Mouse (Mus musculus): Measurements from ENCODE around the gene Vmn1r222. TPM values are rescaled to one million over a fixed set of nuclear protein-coding genes. Genes with fewer than 3 reads are reported as not detected.

The Vmn1r222 gene
- polyA plus RNA-seq, 2 experiments = not detected

GRCm38 (mm10) chr13:23187875-23188274 is 47.9 kb downstream of the Vmn1r222 start, which contains the start of gene Vmn1r220:
Gene Vmn1r220 (minus strand): TSS chr13:23187975.
- no peak for TF ChIP-seq POLR2A (IDR thresholded peaks at IDR 0.05; ENCODE audit: borderline replicate concordance, extremely low read depth, insufficient read depth, insufficient read length)
- Histone ChIP-seq H3K9me3 (ENCODE audit: control insufficient read depth, low read length) (no peaks in the 10 kb centered on the region), H3K4me3 (replicated peaks; ENCODE audit: low read length) (no peak within 1 kb of the TSS), H3K27ac (replicated peaks; ENCODE audit: low read depth, low read length) (no peak within 1 kb of the TSS), H3K27me3 (ENCODE audit: control insufficient read depth, insufficient read depth, low read length) (no peaks in the 10 kb centered on the region), H3K36me3 (ENCODE audit: control insufficient read depth, insufficient read depth, low read length) (no peaks in the 10 kb centered on the region), H3K4me1 (ENCODE audit: control insufficient read depth, insufficient read depth, low read length) (no peaks in the 10 kb centered on the region), H3K9ac (ENCODE audit: low read depth, low read length, severe bottlenecking) (no peak within 1 kb of the TSS), H3K4me2 (replicated peaks; ENCODE audit: low read depth, low read length, severe bottlenecking) (no peak within 1 kb of the TSS)
- WGBS = 77% methylated on average over 2 of the region's 2 CpGs
- DNase-seq (ENCODE audit: low spot score) (no peak), ATAC-seq (ENCODE audit: low FRiP score, low read depth) (no peak)

Other genes with a start within 250 kb of the Vmn1r222 start
- gene Vmn1r213, start 228.3 kb downstream of the Vmn1r222 start, polyA plus RNA-seq (2012; rRNA removed) = not detected in 2 replicates
- gene Vmn1r213, start 228.3 kb downstream of the Vmn1r222 start, polyA plus RNA-seq (2014; fragmentation: Nextera tagmentation; extraction: Ambion mirVana) = not detected in 2 replicates
- not detected in 2 replicates for gene Vmn1r214, start 205.5 kb downstream of the Vmn1r222 start, polyA plus RNA-seq (2012; rRNA removed)
- gene Vmn1r214, start 205.5 kb downstream of the Vmn1r222 start, polyA plus RNA-seq (2014; fragmentation: Nextera tagmentation; extraction: Ambion mirVana) = not detected in 2 replicates
- not detected in 2 replicates for gene Vmn1r215, start 167.9 kb downstream of the Vmn1r222 start, polyA plus RNA-seq (2012; rRNA removed)
- gene Vmn1r215, start 167.9 kb downstream of the Vmn1r222 start, polyA plus RNA-seq (2014; fragmentation: Nextera tagmentation; extraction: Ambion mirVana) = not detected in 2 replicates
- gene Vmn1r217, start 117.7 kb downstream of the Vmn1r222 start, polyA plus RNA-seq (2012; rRNA removed) = not detected in 2 replicates
- not detected in 2 replicates for gene Vmn1r217, start 117.7 kb downstream of the Vmn1r222 start, polyA plus RNA-seq (2014; fragmentation: Nextera tagmentation; extraction: Ambion mirVana)
- not detected in 2 replicates for gene Vmn1r218, start 102.8 kb downstream of the Vmn1r222 start, polyA plus RNA-seq (2012; rRNA removed)
- not detected in 2 replicates for gene Vmn1r218, start 102.8 kb downstream of the Vmn1r222 start, polyA plus RNA-seq (2014; fragmentation: Nextera tagmentation; extraction: Ambion mirVana)
- gene Vmn1r219, start 76.6 kb downstream of the Vmn1r222 start, polyA plus RNA-seq (2012; rRNA removed) = not detected in 2 replicates
- gene Vmn1r219, start 76.6 kb downstream of the Vmn1r222 start, polyA plus RNA-seq (2014; fragmentation: Nextera tagmentation; extraction: Ambion mirVana) = not detected in 2 replicates
- not detected in 2 replicates for gene Vmn1r220, start 48.0 kb downstream of the Vmn1r222 start, polyA plus RNA-seq (2012; rRNA removed)
- gene Vmn1r220, start 48.0 kb downstream of the Vmn1r222 start, polyA plus RNA-seq (2014; fragmentation: Nextera tagmentation; extraction: Ambion mirVana) = 0.22 TPM in 1 of 2 replicates, not detected in the other
- gene Vmn1r221, start 21.8 kb downstream of the Vmn1r222 start, polyA plus RNA-seq (2012; rRNA removed) = not detected in 2 replicates
- not detected in 2 replicates for gene Vmn1r221, start 21.8 kb downstream of the Vmn1r222 start, polyA plus RNA-seq (2014; fragmentation: Nextera tagmentation; extraction: Ambion mirVana)
- gene Vmn1r223, start 11.2 kb upstream of the Vmn1r222 start, polyA plus RNA-seq (2012; rRNA removed) = not detected in 2 replicates
- not detected in 2 replicates for gene Vmn1r223, start 11.2 kb upstream of the Vmn1r222 start, polyA plus RNA-seq (2014; fragmentation: Nextera tagmentation; extraction: Ambion mirVana)
- gene Zfp322a, start 133.3 kb upstream of the Vmn1r222 start, polyA plus RNA-seq (2012; rRNA removed) = 15.1 and 20.2 TPM in 2 replicates
- gene Zfp322a, start 133.3 kb upstream of the Vmn1r222 start, polyA plus RNA-seq (2014; fragmentation: Nextera tagmentation; extraction: Ambion mirVana) = 42.9 and 50.7 TPM in 2 replicates
- gene Abt1, start 187.9 kb upstream of the Vmn1r222 start, polyA plus RNA-seq (2012; rRNA removed) = 6.9 and 9.9 TPM in 2 replicates
- 12.0 and 12.2 TPM in 2 replicates for gene Abt1, start 187.9 kb upstream of the Vmn1r222 start, polyA plus RNA-seq (2014; fragmentation: Nextera tagmentation; extraction: Ambion mirVana)
- 0.31 and 0.32 TPM in 2 replicates for gene Btn1a1, start 230.0 kb upstream of the Vmn1r222 start, polyA plus RNA-seq (2012; rRNA removed)
- gene Btn1a1, start 230.0 kb upstream of the Vmn1r222 start, polyA plus RNA-seq (2014; fragmentation: Nextera tagmentation; extraction: Ambion mirVana) = not detected in 2 replicates